Comparison of ENCODE assay signal across 37 mouse cellular contexts in genomic region chr4:145344948-145345347, GRCm38 (mm10). TPM values are rescaled to one million over a fixed set of nuclear protein-coding genes. Genes with fewer than 3 reads are reported as not detected.
"Had no signal": no experiment of that assay in that cellular context is flagged by ENCODE, and none has a peak within 500 bp of the region (broad histone marks: within the 10 kb centered on the region; RNA-seq: fewer than 3 reads in every experiment).

No protein-coding gene starts in this region.

- H3K4me1 ChIP-seq: heart, embryonic 10.5 days; heart, embryonic 12.5 days; heart, embryonic 13.5 days; heart, embryonic 15.5 days; hindbrain, embryonic 10.5 days; hindbrain, embryonic 12.5 days; hindbrain, embryonic 13.5 days; hindbrain, embryonic 15.5 days; kidney, embryonic 15.5 days had no signal

- H3K4me2 ChIP-seq: heart, embryonic 11.5 days; heart, embryonic 12.5 days; heart, embryonic 13.5 days; heart, embryonic 15.5 days; hindbrain, embryonic 12.5 days; hindbrain, embryonic 13.5 days; hindbrain, embryonic 14.5 days; hindbrain, embryonic 15.5 days; kidney, embryonic 15.5 days had no signal

- H3K4me3 ChIP-seq: heart, embryonic 10.5 days; heart, embryonic 12.5 days; heart, embryonic 13.5 days; heart, embryonic 15.5 days; hindbrain, embryonic 10.5 days; hindbrain, embryonic 12.5 days; hindbrain, embryonic 13.5 days; hindbrain, embryonic 15.5 days; kidney, embryonic 15.5 days; layer of hippocampus, adult 2 months; left cerebral cortex, adult 2 months had no signal

- DNase-seq: heart, postnatal 14 days; heart, postnatal 36 days; heart, postnatal 4 days; kidney, adult 11 months; kidney, adult 18-20 months; kidney, adult 2 months; kidney, adult 8-10 months; kidney, adult 9 months; kidney, postnatal 10 days; kidney, postnatal 14 days; kidney, postnatal 25 days; kidney, postnatal 36 days; kidney, postnatal 4 days; layer of hippocampus, adult 9-11 months; layer of hippocampus, postnatal 36 days had no signal

- H3K27me3 ChIP-seq: heart, embryonic 12.5 days; heart, embryonic 13.5 days; heart, embryonic 15.5 days; hindbrain, embryonic 12.5 days; hindbrain, embryonic 13.5 days; hindbrain, embryonic 15.5 days; kidney, embryonic 15.5 days had no signal

- ATAC-seq: hindbrain, embryonic 16.5 days; hindbrain, postnatal 0 days; inflammation-experienced regulatory T-cells, adult 6 months; intestine, embryonic 16.5 days; intestine, postnatal 0 days had no signal

- H3K9ac ChIP-seq: heart, embryonic 12.5 days; heart, embryonic 13.5 days; heart, embryonic 15.5 days; hindbrain, embryonic 12.5 days; hindbrain, embryonic 13.5 days; hindbrain, embryonic 14.5 days; hindbrain, embryonic 15.5 days; kidney, embryonic 15.5 days had no signal

- H3K27ac ChIP-seq: heart, embryonic 10.5 days; heart, embryonic 13.5 days; heart, embryonic 15.5 days; hindbrain, embryonic 10.5 days; hindbrain, embryonic 12.5 days; hindbrain, embryonic 13.5 days; hindbrain, embryonic 14.5 days; hindbrain, embryonic 15.5 days; hindbrain, postnatal 0 days; kidney, embryonic 15.5 days; kidney, postnatal 0 days; layer of hippocampus, adult 2 months; left cerebral cortex, adult 2 months had no signal

- H3K36me3 ChIP-seq: heart, embryonic 10.5 days; heart, embryonic 12.5 days; heart, embryonic 13.5 days; heart, embryonic 15.5 days; hindbrain, embryonic 10.5 days; hindbrain, embryonic 12.5 days; hindbrain, embryonic 13.5 days; hindbrain, embryonic 15.5 days; kidney, embryonic 15.5 days had no signal

- H3K9me3 ChIP-seq: heart, embryonic 10.5 days; heart, embryonic 15.5 days; hindbrain, embryonic 10.5 days; hindbrain, embryonic 12.5 days; hindbrain, embryonic 13.5 days; hindbrain, embryonic 15.5 days; kidney, embryonic 15.5 days had no signal

RNA-seq across cellular contexts. Expression of gene Tnfrsf8, which starts 30.0 kb away (rescaled TPM):
- total RNA-seq: hematopoietic stem cell, adult 5-6 weeks had no signal
- polyA plus RNA-seq: heart, embryonic 10.5 days; heart, embryonic 12.5 days; heart, embryonic 14.5 days; intestine, embryonic 16.5 days; kidney, embryonic 16.5 days had no signal
